Mouse (Mus musculus) retina, postnatal 7 days (tissue): ENCODE measurements around the gene Il3ra.
A peak's percentile ranks its signal among the peaks of the same experiment; 100 is the strongest.

Source experiments
- DNase-seq: peaks from one replicate; pipeline ENCODE4 v3.0.0-alpha.2; 2012; ENCODE audit warnings: low read depth, low spot score

Il3ra gene

DNA sequence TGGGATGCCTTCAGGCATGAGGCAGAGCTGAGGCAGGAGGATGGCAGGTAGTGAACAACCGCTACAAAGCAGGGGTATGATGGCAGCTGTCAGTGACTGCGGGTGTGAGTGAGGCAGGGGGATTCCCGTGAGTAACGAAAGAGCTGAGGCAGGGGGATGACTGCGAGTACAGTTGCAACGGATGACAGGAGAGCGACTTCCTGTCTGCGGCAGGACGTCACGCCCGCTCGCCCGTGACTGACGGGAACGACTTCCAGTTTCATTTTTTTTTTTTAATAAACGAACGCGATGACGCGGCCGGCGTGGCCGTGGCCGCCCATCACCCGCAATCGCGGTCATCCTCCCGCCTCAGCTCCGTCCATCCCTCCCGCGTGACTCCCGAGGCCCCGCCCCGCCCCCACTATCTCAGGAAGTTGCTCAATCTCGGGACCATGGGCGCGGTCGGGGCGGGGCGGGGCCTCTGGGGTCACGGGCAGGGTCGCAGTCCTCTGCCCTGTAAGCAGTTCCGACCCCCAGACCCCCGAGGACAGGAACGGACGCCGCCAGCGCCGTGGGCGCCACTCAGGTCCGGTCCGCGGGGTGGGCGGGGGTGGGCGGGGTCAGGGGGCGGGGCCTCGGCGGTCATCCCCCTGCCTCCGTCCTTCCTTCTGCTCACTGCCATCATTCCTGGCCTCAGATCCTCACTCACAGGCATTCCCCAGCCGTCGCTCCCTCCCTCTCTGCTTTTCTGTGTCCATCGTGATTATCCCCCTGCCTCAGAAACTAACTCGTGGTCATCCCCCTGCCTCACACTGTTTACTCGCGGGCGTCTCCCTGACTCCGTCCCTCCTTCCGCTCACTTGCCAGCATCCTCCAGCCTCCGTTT is at the start of gene Il3ra:
Il3ra (plus strand) TSS at position 328 of the 865 bp plus-strand sequence.
- no peak for DNase-seq

DNA sequence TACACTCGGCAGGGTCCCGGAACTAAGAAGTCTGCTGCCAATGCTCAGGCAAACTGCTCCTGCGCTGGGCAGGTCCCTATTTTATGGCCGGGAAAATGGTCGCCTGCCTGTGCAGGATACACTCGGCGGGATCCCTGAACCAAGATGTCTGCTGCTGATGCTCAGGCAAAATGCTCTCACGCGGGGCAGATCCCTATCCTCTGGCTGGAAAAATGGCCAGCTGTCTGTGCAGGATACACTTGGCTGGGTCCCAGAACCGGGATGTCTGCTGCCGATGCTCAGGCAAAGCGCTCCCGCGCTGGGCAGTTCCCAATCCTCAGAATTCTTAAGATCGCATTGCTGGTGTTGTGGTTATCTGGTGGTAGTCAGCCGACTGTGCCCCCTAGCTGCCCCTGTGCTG is 37.1 kb upstream of the Il3ra start:
- DNase-seq = no peak

DNA sequence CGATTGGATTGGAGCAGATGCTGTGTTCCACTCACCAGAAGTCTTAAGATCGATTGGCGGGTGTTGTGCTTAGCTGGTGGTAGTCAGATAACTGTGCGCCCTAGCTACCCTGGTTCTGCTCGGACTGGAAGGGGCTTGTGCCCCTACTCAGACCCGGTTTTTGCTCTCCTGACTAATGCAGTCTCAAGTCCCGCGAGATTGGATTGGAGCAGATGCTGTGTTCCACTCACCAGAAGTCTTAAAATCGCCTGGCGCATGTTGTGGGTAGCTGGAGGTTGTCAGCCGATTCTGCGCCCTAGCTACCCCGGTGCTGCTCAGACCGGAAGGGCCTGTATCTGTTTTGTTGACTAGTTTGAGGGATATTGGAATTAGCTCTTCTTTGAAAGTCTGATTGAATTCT is 36.7 kb upstream of the Il3ra start:
- DNase-seq = no peak

DNA sequence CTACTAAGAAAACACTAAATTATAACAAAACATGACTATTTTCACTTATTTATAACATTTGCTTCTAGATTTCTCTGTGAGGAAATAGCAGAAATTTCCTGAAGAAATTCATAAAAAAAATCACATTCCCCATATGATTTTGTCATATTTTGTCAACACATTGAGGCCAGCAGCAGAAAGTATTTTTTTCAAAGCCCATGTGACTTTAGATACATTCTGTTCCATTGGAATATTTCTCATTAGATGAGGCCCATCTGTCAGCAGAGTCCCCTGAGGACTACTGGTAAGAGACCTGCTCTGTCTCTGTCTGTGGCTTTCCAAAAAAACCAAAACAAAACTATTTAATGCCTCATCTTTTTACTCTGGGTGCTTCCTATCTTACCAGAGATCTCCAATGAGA is 23.5 kb upstream of the Il3ra start, which contains the start of gene Olfr31:
Olfr31 (plus strand) TSS at position 301 of the 400 bp plus-strand sequence.
- no peak for DNase-seq

DNA sequence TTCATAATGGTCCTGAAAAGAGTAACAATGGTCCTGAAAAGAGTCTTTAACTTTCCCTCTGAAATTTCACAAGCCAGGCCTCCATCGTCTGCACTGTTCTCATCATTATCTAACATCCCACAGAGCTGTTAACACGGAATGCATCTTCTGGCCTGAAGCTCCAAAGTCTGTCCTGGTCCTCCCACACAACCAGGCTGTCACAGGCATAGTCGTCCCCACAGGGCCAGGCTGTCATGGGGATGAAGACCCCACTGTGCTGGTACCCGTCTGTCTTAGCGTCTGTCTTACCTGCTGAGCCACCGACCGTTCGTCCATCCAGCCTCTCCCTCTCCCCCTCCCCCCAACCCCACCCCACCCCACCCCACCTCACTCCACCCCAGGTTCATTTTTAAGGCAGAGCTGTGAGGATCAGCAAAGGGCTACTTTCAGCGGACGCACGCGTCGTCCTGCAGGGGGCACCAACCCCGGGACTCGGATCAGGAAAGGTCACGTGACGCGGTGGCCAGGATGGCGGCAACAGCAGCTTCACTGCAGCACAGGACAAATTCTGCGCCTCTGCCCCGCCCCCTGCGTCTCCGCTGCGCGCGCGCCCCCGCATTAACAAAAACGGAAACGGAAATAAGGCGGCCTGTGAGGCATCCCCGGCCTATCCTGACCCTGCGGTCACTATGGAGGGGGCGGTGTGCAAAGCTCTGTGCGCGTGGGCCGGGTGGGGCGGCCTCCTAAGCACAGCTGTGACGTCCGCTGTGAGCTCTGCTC is 783 bp upstream of the Il3ra start:
- peak; percentile 90 for DNase-seq

DNA sequence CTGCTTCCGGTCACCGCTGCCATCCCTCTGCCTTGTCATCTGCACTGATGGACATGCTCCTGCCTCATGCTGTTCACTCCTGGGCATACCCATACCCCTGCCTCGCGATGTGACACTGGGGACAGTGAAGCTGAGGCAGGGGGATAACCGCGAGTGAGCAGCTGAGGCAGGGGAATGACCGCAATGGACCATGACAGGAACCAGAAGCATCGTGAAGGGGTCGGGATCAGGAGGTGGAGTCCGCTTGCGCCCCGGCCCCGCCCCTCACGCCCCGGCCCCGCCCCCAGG is 682 bp downstream of the Il3ra start:
- DNase-seq = no peak

DNA sequence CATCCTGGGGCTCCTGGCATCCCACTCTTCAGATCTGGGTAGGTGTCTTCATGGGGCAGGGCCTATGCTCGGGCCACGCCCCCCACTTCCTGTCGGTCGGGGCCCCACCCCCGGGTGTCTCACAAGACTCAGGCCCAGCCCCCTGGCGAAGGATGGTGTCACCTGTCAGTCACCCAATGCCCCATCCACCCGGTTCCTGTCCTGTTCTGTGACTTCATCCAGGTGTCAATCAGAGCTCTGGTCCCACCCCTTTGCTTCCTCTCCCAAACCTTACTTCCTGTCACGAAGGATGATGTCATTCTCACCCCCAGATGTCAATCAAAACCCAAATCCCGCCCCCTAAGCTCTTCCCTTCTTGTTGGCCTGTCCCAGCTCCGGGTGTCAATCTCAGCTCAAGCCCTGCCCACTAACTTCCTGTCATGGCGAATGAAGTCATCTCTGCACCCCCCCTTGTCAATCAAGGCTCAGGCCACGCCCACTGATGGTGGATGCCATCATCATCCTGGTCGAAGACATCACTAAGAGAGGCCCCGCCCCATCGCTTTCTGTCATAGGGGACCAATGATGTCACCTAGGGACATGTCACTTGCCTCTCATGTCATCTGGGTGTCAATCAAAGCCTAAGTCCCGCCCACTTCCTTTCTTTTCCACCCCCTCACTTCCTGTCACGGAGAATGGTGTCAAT is 1.2 kb downstream of the Il3ra start:
- DNase-seq = no peak

DNA sequence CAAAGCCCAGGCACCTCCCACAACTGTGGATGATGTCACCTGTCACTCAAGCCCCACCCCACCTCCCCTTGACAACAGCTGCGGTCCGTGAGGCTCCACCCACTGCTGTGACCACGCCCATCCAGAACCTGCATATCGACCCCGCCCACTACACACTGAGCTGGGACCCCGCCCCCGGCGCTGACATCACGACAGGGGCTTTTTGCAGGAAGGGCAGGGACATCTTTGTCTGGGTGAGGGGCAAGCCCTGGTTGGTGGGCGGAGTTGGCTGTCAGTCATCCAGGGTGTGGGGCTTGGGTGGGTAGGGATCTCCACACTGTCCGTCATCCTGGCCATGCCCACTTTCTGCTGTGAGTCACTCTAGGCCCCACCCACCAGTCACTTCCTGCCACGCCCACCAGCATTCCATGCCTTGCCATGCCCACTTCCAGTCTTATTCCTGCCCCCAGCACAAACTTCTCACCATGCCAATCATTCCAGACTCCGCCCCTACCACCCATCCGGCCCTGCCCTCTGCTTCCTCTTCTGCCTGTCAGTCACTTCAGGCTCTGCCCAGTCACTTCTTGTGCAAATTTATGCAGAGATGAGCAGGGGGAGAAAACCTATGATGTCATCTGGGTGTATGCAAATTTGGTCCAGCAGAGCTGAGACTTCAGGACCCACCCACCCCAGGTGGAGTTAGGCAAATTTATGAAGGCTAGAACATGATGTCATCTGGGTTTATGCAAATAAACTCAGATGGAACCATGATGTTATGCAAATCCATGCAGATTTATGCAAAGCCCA is 2.0 kb downstream of the Il3ra start:
- DNase-seq = no peak

DNA sequence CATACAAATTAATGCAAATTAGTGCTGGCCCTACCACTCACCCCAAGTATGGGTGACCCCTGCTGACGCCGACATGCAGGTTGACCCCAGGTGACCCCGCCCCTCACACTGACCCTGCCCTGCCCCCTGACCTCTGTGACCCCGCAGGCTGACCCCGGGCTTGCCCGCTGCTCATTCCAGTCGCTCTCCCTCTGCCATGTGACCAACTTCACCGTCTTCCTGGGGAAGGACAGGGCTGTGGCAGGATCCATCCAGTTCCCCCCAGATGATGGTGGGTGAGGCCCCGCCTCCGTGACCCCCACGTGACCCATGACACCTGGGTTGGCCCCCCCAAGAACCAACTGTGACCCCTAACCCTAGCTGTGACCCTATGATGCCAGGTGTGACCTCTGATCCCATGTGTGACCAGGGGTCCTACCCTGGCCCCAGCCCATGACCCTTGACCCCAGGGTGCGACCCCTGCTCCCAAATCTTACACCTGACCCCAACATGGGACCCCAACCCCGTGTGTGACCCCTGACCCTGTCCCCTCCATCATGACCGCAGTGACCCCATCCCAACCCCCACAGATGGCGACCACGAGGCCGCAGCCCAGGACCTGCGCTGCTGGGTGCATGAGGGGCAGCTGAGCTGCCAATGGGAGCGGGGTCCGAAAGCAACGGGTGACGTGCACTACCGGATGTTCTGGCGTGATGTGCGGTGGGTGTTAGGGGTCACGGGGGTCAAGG is 2.8 kb downstream of the Il3ra start:
- no peak for DNase-seq

DNA sequence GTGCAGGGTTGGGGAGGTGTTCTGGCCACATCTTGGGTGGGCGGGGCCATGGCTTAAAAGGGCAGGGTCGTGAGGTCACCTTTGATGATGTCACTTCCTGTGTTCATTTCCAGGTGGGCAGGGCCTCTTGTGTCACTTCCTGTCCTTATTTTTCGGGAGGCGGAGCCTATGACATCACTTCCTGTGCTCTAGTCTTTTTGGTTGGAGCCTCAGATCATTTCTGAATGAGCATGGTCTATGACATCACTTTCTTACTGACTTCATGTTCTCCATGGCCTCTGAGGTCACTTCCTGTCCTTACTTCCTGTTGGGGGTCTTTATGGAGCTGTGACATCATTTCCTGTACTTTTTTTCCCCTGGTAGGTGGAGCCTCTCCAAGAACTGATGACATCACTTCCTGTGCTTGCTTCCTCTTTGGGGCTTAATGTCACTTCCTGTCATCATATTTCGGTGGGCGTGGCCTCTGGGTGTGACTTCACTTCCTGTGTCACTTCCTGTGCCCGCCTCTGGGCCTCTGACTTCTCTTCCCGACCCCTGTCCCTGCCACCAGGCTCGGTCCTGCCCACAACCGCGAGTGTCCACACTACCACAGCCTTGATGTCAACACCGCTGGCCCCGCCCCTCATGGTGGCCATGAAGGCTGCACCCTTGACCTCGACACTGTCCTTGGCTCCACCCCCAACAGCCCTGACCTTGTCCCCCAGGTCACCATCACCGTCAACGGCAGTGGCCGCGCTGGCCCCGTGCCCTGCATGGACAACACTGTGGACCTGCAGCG is 3.6 kb downstream of the Il3ra start:
- no peak for DNase-seq

DNA sequence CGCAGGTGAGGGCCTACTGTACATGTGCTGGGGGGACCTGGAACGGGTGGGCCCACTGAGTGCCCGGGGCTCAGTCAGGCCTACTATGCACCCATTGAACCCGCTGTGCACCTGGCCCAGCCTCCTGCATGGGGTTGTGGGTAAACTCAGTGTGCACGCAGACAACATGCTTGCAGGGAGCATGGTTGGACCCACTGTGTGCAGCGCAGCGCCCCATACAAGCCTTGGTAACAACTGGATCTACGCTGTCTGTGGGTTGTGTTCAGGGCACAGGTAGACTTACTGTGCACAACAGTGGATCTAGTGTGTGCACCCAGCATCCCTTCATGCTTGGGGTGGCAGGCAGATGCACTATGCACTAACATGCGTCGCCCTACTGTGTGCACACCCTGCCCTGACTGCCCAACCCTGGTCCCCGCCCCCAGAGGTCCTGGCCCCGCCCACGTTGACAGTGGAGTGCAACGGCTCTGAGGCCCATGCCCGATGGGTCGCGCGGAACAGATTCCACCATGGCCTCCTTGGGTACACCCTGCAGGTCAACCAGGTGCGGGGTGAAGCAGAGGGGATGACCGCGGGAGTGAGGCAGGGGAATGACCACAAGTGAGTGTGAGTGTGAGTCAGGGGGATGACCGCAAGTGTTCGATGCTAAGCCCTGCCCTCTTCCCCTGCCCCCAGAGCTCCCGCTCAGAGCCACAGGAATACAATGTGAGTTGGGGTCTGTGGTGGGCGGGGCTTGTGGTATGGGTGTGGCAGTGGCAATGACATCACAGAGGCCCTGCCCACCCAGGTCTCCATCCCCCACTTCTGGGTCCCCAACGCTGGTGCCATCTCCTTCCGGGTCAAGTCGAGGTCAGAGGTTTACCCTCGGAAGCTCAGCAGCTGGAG is 4.4 kb downstream of the Il3ra start:
- no peak for DNase-seq

DNA sequence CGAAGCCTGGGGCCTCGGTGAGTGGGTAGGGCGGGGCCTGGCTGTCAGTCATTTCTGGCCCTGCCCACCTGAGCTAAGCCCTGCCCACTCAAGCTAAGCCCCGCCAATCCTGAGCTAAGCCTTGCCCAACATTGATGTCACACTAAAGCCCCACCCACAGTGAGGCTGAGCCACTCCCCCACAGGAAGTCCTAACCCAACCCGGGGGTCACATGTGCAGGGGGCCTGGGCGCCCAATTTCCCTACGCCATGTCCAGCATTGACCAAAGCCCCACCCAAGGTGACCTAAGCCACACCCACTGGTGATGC is 5.0 kb downstream of the Il3ra start:
- DNase-seq = no peak

DNA sequence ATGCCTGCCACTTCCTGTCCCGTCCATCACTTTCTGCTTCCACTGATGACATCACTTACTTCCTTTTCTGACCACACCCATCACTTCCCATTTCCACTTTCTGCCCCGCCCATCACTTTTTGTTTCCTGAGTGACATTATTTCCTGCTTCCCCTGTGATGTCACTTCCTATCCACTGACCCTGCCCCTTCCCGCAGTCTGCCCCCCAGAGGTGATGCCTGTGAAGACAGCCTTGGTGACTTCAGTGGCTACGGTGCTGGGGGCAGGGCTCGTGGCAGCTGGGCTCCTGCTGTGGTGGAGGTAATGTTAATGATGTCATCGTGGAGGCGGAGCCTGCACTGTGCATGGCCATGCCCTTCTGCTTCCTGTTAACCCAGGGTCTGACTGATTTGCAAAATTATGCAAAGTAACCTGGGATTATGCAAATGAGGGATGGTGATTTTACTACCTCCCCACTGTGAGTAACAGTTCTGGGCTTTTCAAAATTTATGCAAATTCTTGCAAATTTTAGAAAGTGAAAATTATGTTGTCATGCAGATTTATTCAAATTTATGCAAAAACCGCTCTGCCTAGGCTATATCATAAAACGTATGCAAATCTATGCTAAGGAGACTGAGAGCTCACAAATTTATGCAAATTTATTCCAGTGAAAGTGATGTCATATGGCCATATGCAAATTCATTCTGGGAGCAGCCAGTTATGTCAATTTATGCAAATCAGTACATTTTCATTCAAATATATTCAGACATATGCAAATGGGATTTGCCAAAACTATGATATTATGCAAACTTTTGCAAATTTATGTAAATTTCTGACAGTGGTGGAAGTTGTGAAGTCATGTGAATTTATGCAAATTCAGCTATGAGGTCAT is 5.9 kb downstream of the Il3ra start:
- DNase-seq = no peak

DNA sequence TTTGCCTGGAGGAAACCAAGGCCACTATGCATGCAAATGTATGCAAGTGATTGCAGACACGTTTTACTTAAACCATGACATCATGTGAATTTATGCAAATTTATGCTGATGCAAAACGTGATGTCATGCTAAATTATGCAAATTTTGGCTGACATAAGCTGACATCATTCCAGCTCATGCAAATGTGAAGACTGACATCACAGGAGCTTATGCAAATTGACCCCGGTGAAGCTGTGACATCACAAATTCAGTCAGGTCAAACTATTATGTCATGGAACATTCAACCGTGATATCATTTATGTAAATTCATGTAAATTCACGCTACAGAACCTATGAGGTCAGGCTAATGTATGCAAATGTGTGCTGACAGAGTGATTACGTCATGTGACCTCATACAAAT is 6.5 kb downstream of the Il3ra start:
- no peak for DNase-seq

DNA sequence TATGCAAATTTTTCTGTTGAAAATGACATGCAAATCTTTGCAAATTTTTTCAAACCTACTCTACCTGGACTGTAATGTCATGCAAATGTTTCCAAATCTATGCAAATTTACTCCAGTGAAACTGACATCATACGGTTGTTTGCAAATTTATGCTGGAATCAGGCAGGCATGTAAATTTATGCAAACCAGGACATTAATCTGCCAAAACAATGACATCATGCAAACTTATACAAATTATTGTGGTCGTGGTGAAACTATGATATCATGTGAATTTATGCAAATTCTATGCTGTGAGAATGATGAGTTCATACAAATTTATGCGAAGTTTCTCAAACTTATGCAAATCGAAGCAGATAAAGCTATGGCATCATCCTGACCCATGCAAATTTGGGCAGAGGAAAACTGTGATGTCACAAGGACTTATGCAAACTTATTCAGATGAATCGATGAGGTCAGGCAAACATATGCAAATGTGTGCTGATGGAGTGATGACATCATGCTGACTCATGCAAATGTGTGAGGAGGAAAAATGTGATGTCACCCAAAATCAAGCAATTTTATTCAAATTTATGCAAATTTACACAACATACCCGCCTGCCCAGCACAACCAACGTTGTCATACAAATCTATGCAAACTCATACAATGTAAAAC is 7.1 kb downstream of the Il3ra start:
- DNase-seq = no peak

DNA sequence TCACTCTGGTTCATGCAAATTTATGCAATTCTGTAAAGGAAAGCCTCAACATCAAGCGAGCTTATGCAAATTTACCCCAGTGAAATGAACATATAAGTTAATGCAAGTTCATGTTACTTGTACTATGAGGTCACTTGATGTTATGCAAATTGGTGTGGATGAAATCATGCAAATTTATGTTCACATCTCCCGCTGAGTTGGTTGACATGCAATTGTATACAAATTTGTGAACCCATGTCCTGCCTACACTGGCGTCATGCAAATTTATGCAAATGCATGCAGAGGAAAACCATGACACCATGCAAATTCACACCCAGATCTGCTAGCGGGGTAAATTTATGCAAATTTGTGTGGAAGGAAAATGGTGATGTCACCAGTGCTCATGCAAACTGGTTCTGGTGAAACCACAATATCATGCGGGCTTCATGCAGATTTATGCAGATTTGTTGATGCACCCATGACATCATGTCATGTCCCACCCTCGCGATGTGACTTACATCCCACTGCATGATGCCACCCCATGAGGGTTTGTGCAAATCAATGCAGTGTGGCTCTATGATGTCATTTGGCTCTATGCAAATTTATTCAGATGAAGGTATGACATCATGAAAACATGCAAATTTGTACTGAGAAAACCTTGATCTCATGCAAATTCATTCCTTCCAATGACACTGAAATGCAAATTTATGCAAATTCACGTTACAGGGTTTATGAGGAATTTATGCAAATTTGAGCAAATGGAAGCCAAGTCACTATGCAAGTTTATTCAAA is 7.8 kb downstream of the Il3ra start:
- DNase-seq = no peak
